Mouse (Mus musculus): ENCODE data around the gene Adcy1. TPM values are rescaled to one million over a fixed set of nuclear protein-coding genes. Genes with fewer than 3 reads are reported as not detected.

The Adcy1 gene
- polyA plus RNA-seq, 1 experiment = not detected

GRCm38 (mm10) chr11:7129319-7130051 lies 66.2 kb downstream of the Adcy1 start:
- no peaks in the 10 kb centered on the region for H3K9me3 ChIP-seq
- no peak overlapping the region for H3K4me3 ChIP-seq (replicated peaks)
- no peak for TF ChIP-seq FLI1 (IDR thresholded peaks at IDR 0.05; ENCODE audit: low read length)
- TF ChIP-seq GATA1 (IDR thresholded peaks at IDR 0.05; ENCODE audit: borderline replicate concordance, low read length) = no peak
- no peaks in the 10 kb centered on the region for H3K36me3 ChIP-seq (replicated peaks; ENCODE audit: low read length)
- H3K4me1 ChIP-seq = no peaks in the 10 kb centered on the region
- H3K27me3 ChIP-seq (replicated peaks) = no peaks in the 10 kb centered on the region

- H3K9me3 ChIP-seq = 0 out of 2 replicates have a peak, but pooled peaks cover 3% of the 10 kb centered on the region
- no peaks in the 10 kb centered on the region for H3K36me3 ChIP-seq (replicated peaks; ENCODE audit: low read length)
- TF ChIP-seq FLI1 (IDR thresholded peaks at IDR 0.05; ENCODE audit: low read length) (no peak), GATA1 (IDR thresholded peaks at IDR 0.05; ENCODE audit: borderline replicate concordance, low read length) (no peak)
- H3K4me3 ChIP-seq (replicated peaks) = no peak overlapping the region
- H3K4me1 ChIP-seq = no peaks in the 10 kb centered on the region
- H3K27me3 ChIP-seq (replicated peaks) = no peaks in the 10 kb centered on the region
Measured at GRCm38 (mm10) chr11:7132736-7133387, 69.6 kb downstream of the Adcy1 start.

GRCm38 (mm10) chr11:7133736-7134135 lies 70.4 kb downstream of the Adcy1 start:
- 0 out of 2 replicates have a peak, but pooled peaks cover 3% of the 10 kb centered on the region for H3K9me3 ChIP-seq
- H3K4me3 ChIP-seq (replicated peaks) = no peak overlapping the region
- H3K36me3 ChIP-seq (replicated peaks; ENCODE audit: low read length) = no peaks in the 10 kb centered on the region
- H3K27me3 ChIP-seq (replicated peaks) = no peaks in the 10 kb centered on the region
- TF ChIP-seq GATA1 (IDR thresholded peaks at IDR 0.05; ENCODE audit: borderline replicate concordance, low read length) (no peak), FLI1 (IDR thresholded peaks at IDR 0.05; ENCODE audit: low read length) (no peak)
- H3K4me1 ChIP-seq = no peaks in the 10 kb centered on the region

- Histone ChIP-seq H3K36me3 (replicated peaks; ENCODE audit: low read length) (no peaks in the 10 kb centered on the region), H3K4me3 (replicated peaks) (no peak overlapping the region), H3K4me1 (no peaks in the 10 kb centered on the region), H3K9me3 (0 out of 2 replicates have a peak, but pooled peaks cover 3% of the 10 kb centered on the region), H3K27me3 (replicated peaks) (no peaks in the 10 kb centered on the region)
- TF ChIP-seq GATA1 (IDR thresholded peaks at IDR 0.05; ENCODE audit: borderline replicate concordance, low read length) = no peak
- no peak for TF ChIP-seq FLI1 (IDR thresholded peaks at IDR 0.05; ENCODE audit: low read length)
Measured at GRCm38 (mm10) chr11:7134319-7134718, 71.0 kb downstream of the Adcy1 start.

GRCm38 (mm10) chr11:7135301-7135700 lies 72.0 kb downstream of the Adcy1 start:
- Histone ChIP-seq H3K4me1 (no peaks in the 10 kb centered on the region), H3K36me3 (replicated peaks; ENCODE audit: low read length) (no peaks in the 10 kb centered on the region), H3K9me3 (0 out of 2 replicates have a peak, but pooled peaks cover 3% of the 10 kb centered on the region), H3K4me3 (replicated peaks) (no peak overlapping the region), H3K27me3 (replicated peaks) (no peaks in the 10 kb centered on the region)
- TF ChIP-seq FLI1 (IDR thresholded peaks at IDR 0.05; ENCODE audit: low read length) = no peak

- Histone ChIP-seq H3K27me3 (replicated peaks) (no peaks in the 10 kb centered on the region), H3K36me3 (replicated peaks; ENCODE audit: low read length) (no peaks in the 10 kb centered on the region), H3K9me3 (0 out of 2 replicates have a peak, but pooled peaks cover 3% of the 10 kb centered on the region), H3K4me1 (no peaks in the 10 kb centered on the region), H3K4me3 (replicated peaks) (no peak overlapping the region)
- TF ChIP-seq GATA1 (IDR thresholded peaks at IDR 0.05; ENCODE audit: borderline replicate concordance, low read length) = no peak
- TF ChIP-seq FLI1 (IDR thresholded peaks at IDR 0.05; ENCODE audit: low read length) = no peak
Measured at GRCm38 (mm10) chr11:7135763-7136162, 72.5 kb downstream of the Adcy1 start.

- H3K4me1 ChIP-seq = no peaks in the 10 kb centered on the region
- H3K36me3 ChIP-seq (replicated peaks; ENCODE audit: low read length) = no peaks in the 10 kb centered on the region
- TF ChIP-seq GATA1 (IDR thresholded peaks at IDR 0.05; ENCODE audit: borderline replicate concordance, low read length) = no peak
- TF ChIP-seq FLI1 (IDR thresholded peaks at IDR 0.05; ENCODE audit: low read length) = no peak
- H3K4me3 ChIP-seq (replicated peaks) = no peak overlapping the region
- 0 out of 2 replicates have a peak, but pooled peaks cover 3% of the 10 kb centered on the region for H3K9me3 ChIP-seq
- no peaks in the 10 kb centered on the region for H3K27me3 ChIP-seq (replicated peaks)
Measured at GRCm38 (mm10) chr11:7136246-7136855, 73.1 kb downstream of the Adcy1 start.

GRCm38 (mm10) chr11:7138370-7138769 lies 75.1 kb downstream of the Adcy1 start:
- Histone ChIP-seq H3K4me1 (no peaks in the 10 kb centered on the region), H3K27me3 (replicated peaks) (no peaks in the 10 kb centered on the region)
- TF ChIP-seq FLI1 (IDR thresholded peaks at IDR 0.05; ENCODE audit: low read length) (no peak), GATA1 (IDR thresholded peaks at IDR 0.05; ENCODE audit: borderline replicate concordance, low read length) (no peak)

GRCm38 (mm10) chr11:7140449-7140848 lies 77.2 kb downstream of the Adcy1 start:
- Histone ChIP-seq H3K4me3 (replicated peaks) (no peak overlapping the region), H3K36me3 (replicated peaks; ENCODE audit: low read length) (no peaks in the 10 kb centered on the region), H3K27me3 (replicated peaks) (no peaks in the 10 kb centered on the region), H3K4me1 (no peaks in the 10 kb centered on the region), H3K9me3 (0 out of 2 replicates have a peak, but pooled peaks cover 3% of the 10 kb centered on the region)
- TF ChIP-seq FLI1 (IDR thresholded peaks at IDR 0.05; ENCODE audit: low read length) (no peak), GATA1 (IDR thresholded peaks at IDR 0.05; ENCODE audit: borderline replicate concordance, low read length) (no peak)

More at GRCm38 (mm10) chr11:7138370-7138769, 75.1 kb downstream of the Adcy1 start:
- H3K4me3 ChIP-seq (replicated peaks) = no peak overlapping the region
- no peaks in the 10 kb centered on the region for H3K36me3 ChIP-seq (replicated peaks; ENCODE audit: low read length)
- H3K9me3 ChIP-seq = 0 out of 2 replicates have a peak, but pooled peaks cover 3% of the 10 kb centered on the region

Measured in megakaryocyte, embryonic 14.5 days (primary cell).